Mouse (Mus musculus) hindbrain, embryonic 14.5 days (tissue): ENCODE measurements at regions not wholly inside any gene's neighbourhood (a gene's known extent, or its start where the extent isn't known, plus 50 kb on each side); places are given as distances from the start of the nearest gene placed in this dataset.
A peak's percentile ranks its signal among the peaks of the same experiment; 100 is the strongest.

ENCODE experiments used
- ATAC-seq: fragments of 200-750 bp; cut with Nextera tagmentation; 2 replicates; pipeline ENCODE4 v1.8.0; 2017; ENCODE audit warnings: moderate number of reproducible peaks, mild to moderate bottlenecking, moderate TSS enrichment, moderate library complexity; ENCODE audit not compliant: low FRiP score
- DNase-seq: peaks from one replicate; pipeline ENCODE4 v3.0.0-alpha.2; 2015; ENCODE audit warnings: low spot score
- H3K27ac ChIP-seq: fragments of 300-500 bp; sonication (generic); 2 replicates; pipeline ENCODE4 v1.5.1; 2014; ENCODE audit warnings: mild to moderate bottlenecking, moderate library complexity
- H3K27me3 ChIP-seq: fragments of 300-500 bp; sonication (generic); 2 replicates; pipeline ENCODE4 v1.6.1; 2014; ENCODE audit warnings: mild to moderate bottlenecking, low read length, mixed read lengths; ENCODE audit not compliant: control insufficient read depth, insufficient read depth
- H3K36me3 ChIP-seq: fragments of 300-500 bp; sonication (generic); replicated peaks from 2 replicates; pipeline ENCODE4 v1.6.1; 2014; ENCODE audit not compliant: control insufficient read depth, insufficient read depth
- H3K4me1 ChIP-seq: fragments of 300-500 bp; sonication (generic); replicated peaks from 2 replicates; pipeline ENCODE4 v1.6.1; 2014; ENCODE audit warnings: antibody characterized with exemption, low read length, mixed read lengths; ENCODE audit not compliant: control insufficient read depth, insufficient read depth
- H3K4me2 ChIP-seq: fragments of 300-500 bp; sonication (generic); replicated peaks from 2 replicates; pipeline ENCODE4 v1.6.1; 2014; ENCODE audit warnings: mild to moderate bottlenecking, moderate library complexity
- H3K4me3 ChIP-seq: fragments of 300-500 bp; sonication (generic); replicated peaks from 2 replicates; pipeline ENCODE4 v1.5.1; 2014; ENCODE audit warnings: mild to moderate bottlenecking, low read length
- H3K9ac ChIP-seq: fragments of 300-500 bp; sonication (generic); 2 replicates; pipeline ENCODE4 v1.6.1; 2014
- H3K9me3 ChIP-seq: fragments of 300-500 bp; sonication (generic); 2 replicates; pipeline ENCODE4 v1.6.1; 2016; ENCODE audit warnings: low read length; ENCODE audit not compliant: control insufficient read depth
- WGBS: fragments of 180-500 bp; shearing (Covaris S2); extraction: QIAGEN DNeasy Blood & Tissue Kit; methylation state at CpG from one replicate; pipeline ENCODE4 v1.1.7; 2014; 5-methylcytosine and 5-hydroxymethylcytosine counted together

DNA sequence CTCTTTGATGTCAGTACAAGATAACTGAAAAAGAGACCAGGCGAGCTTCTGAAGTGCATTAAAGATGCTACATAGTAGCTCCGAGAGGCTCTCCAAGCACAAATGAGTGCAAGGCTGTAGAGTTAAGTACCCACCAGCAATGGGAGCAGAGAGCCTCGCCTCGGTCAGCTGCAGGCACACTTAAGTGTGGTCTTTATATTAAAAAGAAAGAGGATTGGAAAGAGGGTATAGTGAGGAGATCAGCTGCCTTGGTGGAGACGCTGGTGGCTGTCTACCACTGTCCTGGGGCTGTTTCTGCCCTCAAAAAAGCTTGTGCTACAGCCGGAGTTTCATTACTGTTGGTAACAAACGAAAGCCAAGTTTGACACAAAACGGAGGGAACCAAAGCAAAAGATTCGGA, 68.3 kb upstream of the Ppara start:
- 58% methylated on average over 9 of the region's 9 CpGs for WGBS
- no peaks in the 10 kb centered on the region for H3K9me3 ChIP-seq
- peaks cover 60% of the 10 kb centered on the region for H3K27me3 ChIP-seq
- peaks cover 12% of the 10 kb centered on the region for H3K4me1 ChIP-seq
- DNase-seq = no peak
- no peaks in the 10 kb centered on the region for H3K36me3 ChIP-seq
- no peak overlapping the region for H3K9ac ChIP-seq
- no peak overlapping the region for H3K4me3 ChIP-seq
- H3K4me2 ChIP-seq = peak overlapping the region; percentile 36
- H3K27ac ChIP-seq = peak overlapping the region; percentile 63
- ATAC-seq = no peak

DNA sequence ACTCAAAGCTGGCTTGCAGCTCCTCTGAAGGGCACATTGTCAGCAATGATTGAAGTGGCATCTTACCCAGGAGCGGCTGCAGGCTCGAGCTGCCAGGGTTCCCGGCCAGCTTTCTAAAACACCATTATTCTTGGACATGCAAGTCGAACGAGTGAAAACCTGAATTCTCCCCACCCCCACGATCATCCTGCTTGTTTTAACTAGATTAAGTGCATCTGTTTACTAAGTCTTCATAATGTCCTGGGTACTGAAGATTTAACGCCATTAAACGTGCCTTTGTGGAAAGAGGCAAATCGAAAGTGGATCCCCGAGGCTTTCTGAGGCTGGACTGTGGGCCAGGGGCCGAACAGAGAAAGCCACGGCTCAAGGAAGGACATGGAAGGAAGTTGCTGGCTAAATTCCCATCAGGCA, 67.4 kb upstream of the Ppara start:
- H3K27me3 ChIP-seq = peaks cover 51% of the 10 kb centered on the region
- peak overlapping the region; percentile 63 for H3K27ac ChIP-seq
- ATAC-seq (no peak), DNase-seq (no peak)
- H3K4me2 ChIP-seq = peak overlapping the region; percentile 37
- no peak overlapping the region for H3K4me3 ChIP-seq
- H3K9me3 ChIP-seq = no peaks in the 10 kb centered on the region
- 37% methylated on average over 12 of the region's 12 CpGs for WGBS
- no peaks in the 10 kb centered on the region for H3K36me3 ChIP-seq
- H3K4me1 ChIP-seq = peaks cover 12% of the 10 kb centered on the region
- peak overlapping the region; percentile 19 for H3K9ac ChIP-seq

DNA sequence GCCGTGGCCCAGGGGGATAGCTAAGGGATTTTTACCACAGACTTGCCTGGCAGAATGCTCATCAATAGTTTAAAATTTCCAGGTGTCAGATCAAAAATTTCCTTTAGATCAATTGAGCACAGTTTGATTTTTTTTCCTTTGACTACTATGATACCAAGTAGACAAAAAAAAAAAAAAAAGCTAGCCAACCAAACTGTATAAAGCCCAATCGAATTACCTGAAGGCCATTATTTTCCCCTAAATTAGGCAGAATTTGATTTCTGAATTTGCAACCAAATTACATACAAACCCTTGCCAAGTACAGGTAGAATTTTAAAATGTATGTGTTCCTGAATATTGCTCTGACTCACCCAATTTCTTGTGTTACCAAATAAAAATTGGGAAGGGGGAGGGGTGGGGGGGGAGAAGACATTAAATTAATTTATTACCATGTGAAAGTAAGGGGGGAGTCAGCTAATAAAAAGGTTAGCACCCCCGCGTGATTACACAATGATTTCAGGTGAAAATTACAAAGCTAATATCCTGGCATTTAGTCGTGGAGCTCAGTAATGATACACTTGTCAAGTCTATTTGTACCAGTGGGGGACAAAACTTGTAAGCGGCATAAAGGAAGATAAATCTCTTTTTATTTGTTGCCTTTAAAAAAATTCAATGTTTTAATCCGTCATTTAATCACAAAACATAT, 66.7 kb upstream of the Ppara start:
- Histone ChIP-seq H3K4me2 (peak overlapping the region; percentile 37), H3K9me3 (no peaks in the 10 kb centered on the region), H3K27me3 (peaks cover 47% of the 10 kb centered on the region), H3K4me1 (peaks cover 12% of the 10 kb centered on the region), H3K27ac (peak overlapping the region; percentile 98), H3K9ac (peak overlapping the region; percentile 19), H3K4me3 (no peak overlapping the region), H3K36me3 (no peaks in the 10 kb centered on the region)
- no peak for ATAC-seq
- WGBS = 79% methylated on average over 7 of the region's 7 CpGs
- no peak for DNase-seq

DNA sequence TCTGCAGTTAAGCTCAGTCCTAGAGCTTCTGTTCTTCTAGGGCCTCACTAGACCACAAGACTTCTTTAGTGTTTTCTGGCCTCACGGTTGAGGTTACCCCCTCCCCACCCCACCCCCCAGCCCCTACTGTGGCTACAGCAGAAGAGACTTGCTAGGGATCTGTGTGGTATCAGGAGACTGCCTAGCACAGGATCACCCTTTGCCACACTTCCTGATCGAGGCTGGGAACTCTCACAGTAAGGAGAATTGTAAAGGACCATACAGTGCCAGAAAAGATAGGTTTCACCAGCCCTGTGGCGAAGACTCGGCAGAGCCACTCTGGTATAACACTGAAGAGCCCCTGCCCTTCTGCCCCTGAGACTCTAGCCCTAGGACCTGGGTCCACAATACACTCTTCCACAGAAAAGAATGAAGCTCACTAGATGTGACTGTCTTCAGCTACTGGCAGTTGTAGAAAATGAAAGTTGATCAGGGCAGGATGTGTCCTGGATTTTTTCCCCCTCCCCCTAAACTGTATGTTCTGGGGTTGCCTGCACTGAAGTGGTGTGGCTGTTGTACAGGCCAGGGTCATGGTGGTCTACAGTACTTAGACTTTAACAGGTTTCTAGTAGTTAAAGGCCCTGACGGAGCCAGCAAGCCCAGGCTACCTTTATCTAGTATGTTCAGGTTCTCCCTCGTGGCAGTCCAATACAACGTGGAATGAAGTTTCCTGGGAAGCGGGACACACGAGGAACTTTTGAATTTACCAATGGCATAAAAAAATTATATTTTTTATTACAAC, 65.7 kb upstream of the Ppara start:
- no peak for ATAC-seq
- Histone ChIP-seq H3K36me3 (peaks cover 3% of the 10 kb centered on the region; the same call in 1 of the 2 replicates), H3K9me3 (no peaks in the 10 kb centered on the region), H3K27me3 (peaks cover 44% of the 10 kb centered on the region), H3K27ac (peak overlapping the region; percentile 98), H3K4me3 (peak overlapping the region; percentile 89; the same call in 1 of the 2 replicates), H3K4me2 (peak overlapping the region; percentile 80), H3K9ac (peak overlapping the region; percentile 97; the same call in 1 of the 2 replicates), H3K4me1 (peaks cover 17% of the 10 kb centered on the region)
- DNase-seq = no peak
- 46% methylated on average over 9 of the region's 9 CpGs for WGBS

DNA sequence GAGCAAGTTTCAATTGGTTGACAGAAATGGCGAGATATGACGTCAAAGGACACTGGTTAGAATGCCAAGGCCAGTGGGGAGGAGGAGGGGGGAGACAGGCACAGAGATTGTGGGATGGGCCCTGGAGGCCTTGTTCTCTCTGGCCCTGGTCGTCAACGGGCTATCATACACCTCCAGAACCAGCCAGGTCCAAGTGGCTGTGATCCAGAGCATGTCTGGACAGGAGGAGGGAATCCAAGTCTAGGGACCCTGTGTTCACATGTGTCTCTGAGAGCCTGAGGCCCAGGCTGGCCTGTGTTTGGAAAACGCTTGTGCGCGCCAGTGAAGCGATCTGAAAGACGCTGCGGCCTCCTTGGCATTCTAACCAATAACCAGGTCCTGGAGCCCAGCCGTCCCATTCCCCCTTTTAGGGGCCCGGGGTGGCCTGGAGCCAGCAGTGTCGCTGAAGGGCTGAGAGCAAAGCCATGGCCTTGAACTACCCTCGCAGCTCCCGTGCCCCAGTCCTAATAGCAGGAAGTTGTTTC, 65.1 kb upstream of the Ppara start:
- Histone ChIP-seq H3K4me1 (peaks cover 23% of the 10 kb centered on the region), H3K9me3 (no peaks in the 10 kb centered on the region), H3K4me2 (peak overlapping the region; percentile 80), H3K36me3 (peaks cover 10% of the 10 kb centered on the region), H3K4me3 (peak overlapping the region; percentile 89), H3K27me3 (peaks cover 44% of the 10 kb centered on the region), H3K9ac (peak overlapping the region; percentile 97), H3K27ac (peak overlapping the region; percentile 98)
- DNase-seq = peak; percentile 75
- 15% methylated on average over 15 of the region's 15 CpGs for WGBS
- peak; percentile 52 for ATAC-seq

DNA sequence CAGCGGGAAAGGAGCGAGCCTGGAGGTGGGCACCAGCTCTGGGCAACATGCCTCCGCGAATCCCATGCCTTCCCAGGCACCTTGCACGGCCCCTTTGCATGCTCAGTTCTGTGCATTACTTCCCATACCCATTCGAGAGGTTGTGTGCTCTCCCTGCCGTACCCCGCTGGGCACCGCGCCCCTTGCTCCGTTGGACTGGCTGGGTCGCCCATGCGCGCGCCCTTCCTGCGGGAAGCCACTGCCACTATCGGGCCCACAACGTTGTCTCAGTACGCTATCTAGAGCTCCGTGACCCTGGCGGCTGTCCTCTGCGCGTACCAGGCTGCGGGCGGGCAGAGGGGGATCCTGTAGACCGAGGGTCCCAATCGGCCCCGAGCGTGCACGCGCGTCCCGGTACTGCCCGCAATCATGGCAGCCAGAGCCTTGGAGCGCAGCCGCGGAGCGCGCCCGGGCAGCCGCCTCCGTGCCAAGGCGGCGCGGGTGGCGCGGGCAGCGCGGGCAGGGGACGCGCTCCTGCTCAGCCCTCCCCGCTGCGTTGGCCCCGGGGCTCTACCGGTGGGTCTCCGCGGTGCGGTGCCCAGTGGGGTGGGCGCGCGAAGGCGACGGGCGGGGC, 64.5 kb upstream of the Ppara start:
- Histone ChIP-seq H3K4me2 (peak overlapping the region; percentile 80), H3K4me1 (peaks cover 27% of the 10 kb centered on the region), H3K27me3 (peaks cover 43% of the 10 kb centered on the region), H3K27ac (peak overlapping the region; percentile 98), H3K36me3 (peaks cover 13% of the 10 kb centered on the region), H3K9ac (peak overlapping the region; percentile 97), H3K4me3 (peak overlapping the region; percentile 89), H3K9me3 (no peaks in the 10 kb centered on the region)
- DNase-seq (peak; percentile 72), ATAC-seq (peak; percentile 75)
- WGBS = under 1% methylated on average over 60 of the region's 64 CpGs

DNA sequence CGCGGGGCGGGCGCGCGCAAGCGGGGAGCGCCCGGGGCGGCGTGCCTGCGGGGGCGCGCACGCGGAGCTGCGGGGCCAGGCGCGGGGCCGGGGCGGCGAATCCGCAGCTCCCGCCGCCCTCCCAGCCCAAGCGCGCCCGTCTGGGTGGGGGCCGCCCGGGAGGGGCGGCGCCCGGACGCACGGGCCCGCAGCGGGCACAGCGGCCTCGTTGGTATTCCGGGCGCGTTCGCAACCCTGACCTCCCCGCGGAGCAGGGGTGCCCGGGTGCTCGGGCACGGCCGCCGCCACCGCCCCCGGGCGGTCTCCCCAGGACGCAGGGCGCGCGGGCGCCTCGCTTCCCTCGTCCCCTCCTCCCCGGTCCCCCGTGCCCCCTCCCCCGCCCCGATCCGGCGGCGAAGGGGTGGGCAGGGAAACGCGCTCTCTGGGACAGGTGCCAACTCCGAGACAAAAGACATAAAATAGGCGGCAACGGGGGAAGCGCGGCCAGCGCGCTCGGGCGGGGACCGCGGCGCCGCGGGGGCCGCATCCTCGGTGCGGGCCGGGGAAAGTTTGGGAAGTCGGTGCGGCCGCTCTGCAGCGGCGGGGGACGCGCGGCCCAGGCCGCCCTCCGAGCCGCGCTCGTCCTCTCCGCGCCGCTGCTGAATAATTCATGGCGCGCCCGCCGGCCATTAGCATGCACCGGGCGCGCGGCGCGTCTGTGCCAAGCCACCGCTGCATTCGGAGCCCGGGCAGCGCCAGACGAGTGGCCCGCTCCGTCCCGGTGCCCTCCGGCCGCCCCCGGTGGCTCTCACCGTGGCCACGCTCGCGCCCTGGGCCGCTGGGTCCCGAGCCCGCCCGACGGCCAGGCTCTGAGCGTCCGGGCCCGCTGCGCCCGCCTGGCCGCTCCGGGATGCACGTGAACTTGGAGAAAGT, 63.7 kb upstream of the Ppara start:
- ATAC-seq (peak; percentile 78), DNase-seq (peak; percentile 83)
- H3K9ac ChIP-seq = peak overlapping the region; percentile 97
- no peaks in the 10 kb centered on the region for H3K9me3 ChIP-seq
- H3K27ac ChIP-seq = peak overlapping the region; percentile 98
- H3K36me3 ChIP-seq = peaks cover 21% of the 10 kb centered on the region
- peaks cover 37% of the 10 kb centered on the region; the same call in 1 of the 2 replicates for H3K27me3 ChIP-seq
- WGBS = 0% methylated on average over 84 of the region's 141 CpGs
- peaks cover 34% of the 10 kb centered on the region for H3K4me1 ChIP-seq
- peak overlapping the region; percentile 80 for H3K4me2 ChIP-seq
- H3K4me3 ChIP-seq = peak overlapping the region; percentile 89

DNA sequence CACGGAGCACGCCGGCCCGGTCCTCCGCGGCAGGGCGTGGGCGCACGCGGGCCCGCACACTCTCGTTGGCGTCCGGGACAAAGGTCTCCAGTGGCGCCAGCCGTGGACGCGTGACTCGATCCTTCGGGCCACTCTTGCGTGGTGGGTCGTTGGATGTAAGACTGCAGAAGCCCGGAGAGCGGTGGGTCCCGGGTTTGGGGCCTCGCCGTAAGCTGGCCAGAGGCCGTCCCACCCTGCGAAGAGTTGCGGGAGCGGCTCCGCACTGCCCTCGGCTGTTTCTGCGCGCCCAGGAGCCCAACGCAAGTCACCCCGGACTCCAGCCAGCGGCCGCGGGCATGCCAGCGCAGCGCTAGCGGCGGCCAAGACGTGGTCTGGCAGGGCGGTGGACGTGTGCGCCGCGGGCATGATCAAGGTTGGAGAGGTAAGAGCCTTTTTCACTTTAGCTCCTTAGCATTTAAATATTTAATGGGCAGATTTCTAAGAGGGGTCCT, 63.0 kb upstream of the Ppara start:
- no peak for DNase-seq
- H3K4me2 ChIP-seq = peak overlapping the region; percentile 80

More for the DNA sequence above, 63.0 kb upstream of the Ppara start:
- WGBS = 2% methylated on average over 50 of the region's 50 CpGs
- Histone ChIP-seq H3K27ac (peak overlapping the region; percentile 98), H3K4me3 (peak overlapping the region; percentile 89), H3K36me3 (peaks cover 25% of the 10 kb centered on the region), H3K27me3 (peaks cover 37% of the 10 kb centered on the region; the same call in 1 of the 2 replicates), H3K9ac (peak overlapping the region; percentile 97), H3K9me3 (no peaks in the 10 kb centered on the region), H3K4me1 (peaks cover 38% of the 10 kb centered on the region)
- ATAC-seq = no peak
